Mouse (Mus musculus) adrenal gland, postnatal 14 days (tissue): ENCODE data around the gene Tes. TPM values are rescaled to one million over a fixed set of nuclear protein-coding genes. Genes with fewer than 3 reads are reported as not detected.
A peak's percentile ranks its signal among the peaks of the same experiment; 100 is the strongest.

Source experiments
- DNase-seq: peaks from one replicate; pipeline ENCODE4 v3.0.0; 2021; ENCODE audit warnings: mixed read lengths
- total RNA-seq: library from RNA; stranded (reverse); gene quantifications from 2 replicates; pipeline ENCODE4 v1.2.3, GENCODE M21; 2021

Gene Tes
- total RNA-seq, 1 experiment from 2014 or later, result 12.3 TPM

GRCm38 (mm10) chr6:17077720-17078119 is 12.8 kb downstream of the Tes start:
- no peak for DNase-seq

DNA sequence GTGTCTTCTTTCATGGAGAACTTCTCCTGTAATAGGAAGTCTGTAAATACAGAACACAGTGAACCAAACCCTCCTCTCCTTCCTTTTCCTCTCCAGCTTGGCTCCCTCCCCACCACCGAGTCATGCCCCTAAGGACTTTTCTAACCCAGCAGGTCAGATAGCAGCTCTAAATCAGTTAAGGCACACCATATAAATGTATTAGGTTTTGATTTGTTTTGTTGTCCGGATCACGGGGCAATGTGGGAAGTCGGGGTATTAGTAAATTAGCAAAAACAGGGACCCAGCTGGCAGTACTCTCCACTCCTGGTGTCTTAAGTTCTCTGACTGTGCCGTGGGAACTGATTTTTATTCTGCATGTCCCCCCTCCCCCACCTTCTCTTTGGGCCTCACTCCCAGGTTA is 14.4 kb downstream of the Tes start:
- DNase-seq, result no peak

DNA sequence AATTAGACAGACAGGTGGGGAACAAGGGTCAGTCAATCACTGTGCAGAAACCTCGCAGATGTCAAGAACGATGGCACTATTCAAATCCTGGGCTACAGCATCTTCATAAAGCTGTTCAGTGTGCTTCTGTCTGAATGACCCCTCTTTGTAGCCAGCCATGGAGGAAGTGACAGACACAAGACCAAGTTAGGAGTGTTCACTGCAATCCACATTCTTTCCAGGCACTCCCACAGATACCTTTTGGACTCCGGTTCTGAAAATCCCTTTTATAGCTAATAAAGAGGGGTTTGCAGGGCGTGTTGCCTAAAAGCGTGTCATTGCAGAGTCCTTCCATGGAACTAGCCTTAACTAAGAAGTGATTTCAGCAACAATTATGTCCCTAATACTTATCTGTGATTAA is 14.9 kb downstream of the Tes start:
- DNase-seq, result no peak

DNA sequence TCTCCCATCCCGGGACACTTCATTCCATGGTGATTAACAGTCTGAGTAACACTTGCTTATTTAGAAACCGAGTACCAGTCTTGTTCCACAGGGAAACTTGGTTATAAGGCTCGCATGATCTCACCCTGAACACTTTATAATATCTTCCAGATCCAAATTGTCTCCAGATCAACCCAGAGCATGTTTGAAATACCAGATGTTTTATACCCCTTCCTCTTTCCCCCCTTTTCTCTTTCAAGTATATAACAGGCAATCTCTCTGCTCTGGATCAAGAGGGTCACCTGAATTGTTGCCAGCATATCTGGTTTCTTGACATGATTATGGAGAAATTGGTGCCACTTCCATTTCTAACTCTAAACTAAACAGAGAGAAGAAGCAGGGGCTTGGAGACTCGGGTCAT is 17.3 kb downstream of the Tes start:
- DNase-seq, result no peak

DNA sequence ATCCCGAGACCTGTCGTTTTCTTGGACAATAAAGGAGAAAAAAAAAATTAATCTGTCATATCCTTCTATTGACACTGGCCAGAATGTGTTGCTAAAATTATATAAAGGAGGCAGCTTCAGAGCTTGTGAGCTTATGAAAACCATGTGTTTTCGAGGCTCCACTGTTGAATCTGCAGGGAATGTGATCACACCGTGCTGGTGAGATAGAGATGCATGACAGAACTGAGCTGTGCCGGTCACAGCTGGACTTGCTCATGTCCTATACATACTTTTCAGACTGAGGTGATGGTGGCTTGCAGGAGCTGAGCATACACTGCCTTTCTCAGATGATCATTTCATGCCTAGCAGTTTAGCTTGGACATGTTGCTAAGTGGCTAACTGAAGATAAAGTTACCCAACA is 17.9 kb downstream of the Tes start:
- DNase-seq, result no peak

DNA sequence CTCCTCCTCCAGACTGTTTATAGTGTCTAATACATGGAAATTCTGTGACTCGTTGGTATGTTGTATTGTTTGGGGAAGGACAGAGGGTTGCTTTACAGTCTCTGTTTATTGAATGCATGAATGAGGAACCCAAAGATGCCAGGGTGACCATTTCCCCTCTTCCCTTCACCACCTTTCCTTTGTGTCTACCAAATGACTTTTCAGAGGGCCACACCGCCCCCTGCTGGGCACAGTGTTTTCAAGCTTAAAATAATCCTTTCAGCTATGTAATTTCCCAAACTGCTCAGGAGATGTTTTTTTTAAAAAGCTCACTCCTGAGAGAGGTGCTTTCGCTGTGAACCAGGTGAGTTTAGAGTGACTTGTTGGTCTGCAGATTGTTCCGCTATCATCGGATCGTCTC is 22.5 kb downstream of the Tes start:
- peak; percentile 86 for DNase-seq

GRCm38 (mm10) chr6:17097301-17097700 is 32.4 kb downstream of the Tes start:
- DNase-seq, result no peak

DNA sequence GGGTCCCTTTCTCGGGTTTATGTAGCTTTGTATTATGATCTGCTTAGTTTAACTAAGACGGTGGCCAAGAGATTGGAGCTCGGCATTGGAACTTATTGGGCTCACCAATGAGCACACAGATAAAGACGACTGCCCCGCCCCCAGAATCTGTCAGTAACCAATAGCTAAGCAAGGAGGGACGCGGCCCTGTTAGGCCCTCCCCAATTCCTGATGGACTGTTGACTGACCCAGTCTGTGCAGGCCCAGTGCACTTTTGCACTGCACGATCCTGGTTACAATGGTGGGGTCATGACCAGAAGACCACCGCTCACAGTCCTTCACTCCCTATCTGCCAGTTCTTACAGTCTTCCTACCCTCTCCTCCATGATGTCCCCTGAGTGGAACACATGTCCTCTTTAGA is 33.6 kb downstream of the Tes start:
- DNase-seq, result no peak

- DNase-seq, result no peak
Measured at GRCm38 (mm10) chr6:17099477-17100130, 34.7 kb downstream of the Tes start.

DNA sequence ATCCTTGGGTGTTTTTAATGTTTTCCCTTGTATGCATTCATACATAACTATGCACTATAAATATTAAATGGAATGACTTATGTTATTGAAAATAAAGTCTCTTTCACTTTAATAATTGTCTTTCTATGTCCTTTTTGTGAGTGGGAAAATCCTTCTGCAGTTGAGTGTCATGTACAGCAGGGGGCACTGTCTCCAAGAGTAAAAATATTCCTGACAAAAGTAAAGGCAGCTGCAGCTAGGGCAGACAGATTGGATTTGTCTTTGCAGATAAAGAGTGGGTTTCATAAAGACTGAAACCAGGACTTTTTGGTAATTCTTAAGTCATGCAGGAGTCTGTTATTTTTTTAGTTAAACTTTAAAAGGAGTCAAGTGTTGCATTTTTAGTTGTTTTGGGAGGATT is 40.8 kb downstream of the Tes start:
- DNase-seq, result peak; percentile 53

DNA sequence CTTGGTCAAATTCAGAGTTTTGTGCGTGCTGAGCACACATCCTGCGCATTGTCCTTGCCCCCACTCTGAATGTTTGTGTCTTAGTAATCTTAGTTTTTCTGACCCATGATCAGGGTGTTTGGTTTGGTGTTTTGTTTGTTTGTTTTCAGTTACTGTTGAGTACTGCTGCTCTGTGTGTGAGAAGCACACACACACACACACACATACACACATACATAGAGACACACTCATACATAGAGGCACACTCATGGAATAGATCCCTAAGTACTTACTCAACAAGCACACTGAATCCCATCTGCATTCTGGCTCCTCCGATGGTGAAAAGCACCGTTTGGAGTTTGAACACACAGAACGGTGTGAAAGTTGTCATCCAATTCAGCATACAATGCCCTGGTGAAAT is 41.5 kb downstream of the Tes start:
- DNase-seq, result no peak

GRCm38 (mm10) chr6:17109204-17109603 is 44.3 kb downstream of the Tes start:
- DNase-seq, result no peak

GRCm38 (mm10) chr6:17110564-17111100 is 45.7 kb downstream of the Tes start:
- peak; percentile 26 for DNase-seq

GRCm38 (mm10) chr6:17112081-17112480 is 47.1 kb downstream of the Tes start:
- no peak for DNase-seq

GRCm38 (mm10) chr6:17112990-17113389 is 48.0 kb downstream of the Tes start:
- DNase-seq, result no peak

DNA sequence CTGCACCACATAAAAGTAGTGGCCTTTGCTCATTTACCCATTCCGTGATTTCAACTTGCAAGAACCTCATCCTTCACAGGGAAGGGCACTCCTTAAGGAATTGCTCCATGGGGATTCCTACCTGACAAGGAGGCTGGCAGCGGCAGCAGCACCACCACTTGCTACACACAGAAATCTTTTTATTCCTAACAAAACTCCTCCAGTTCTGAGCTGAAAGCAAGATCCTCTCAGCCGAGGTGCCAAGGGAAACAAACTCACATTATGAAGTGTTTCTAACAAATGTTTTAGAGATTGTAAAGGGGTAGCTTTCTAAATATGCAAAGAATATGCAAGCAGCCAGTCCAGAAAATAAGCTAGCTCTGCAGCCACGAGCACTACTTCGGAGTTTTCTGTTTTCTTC is 49.6 kb downstream of the Tes start:
- no peak for DNase-seq

GRCm38 (mm10) chr6:17115046-17115790 is 50.3 kb downstream of the Tes start:
- DNase-seq, result peak; percentile 14

DNA sequence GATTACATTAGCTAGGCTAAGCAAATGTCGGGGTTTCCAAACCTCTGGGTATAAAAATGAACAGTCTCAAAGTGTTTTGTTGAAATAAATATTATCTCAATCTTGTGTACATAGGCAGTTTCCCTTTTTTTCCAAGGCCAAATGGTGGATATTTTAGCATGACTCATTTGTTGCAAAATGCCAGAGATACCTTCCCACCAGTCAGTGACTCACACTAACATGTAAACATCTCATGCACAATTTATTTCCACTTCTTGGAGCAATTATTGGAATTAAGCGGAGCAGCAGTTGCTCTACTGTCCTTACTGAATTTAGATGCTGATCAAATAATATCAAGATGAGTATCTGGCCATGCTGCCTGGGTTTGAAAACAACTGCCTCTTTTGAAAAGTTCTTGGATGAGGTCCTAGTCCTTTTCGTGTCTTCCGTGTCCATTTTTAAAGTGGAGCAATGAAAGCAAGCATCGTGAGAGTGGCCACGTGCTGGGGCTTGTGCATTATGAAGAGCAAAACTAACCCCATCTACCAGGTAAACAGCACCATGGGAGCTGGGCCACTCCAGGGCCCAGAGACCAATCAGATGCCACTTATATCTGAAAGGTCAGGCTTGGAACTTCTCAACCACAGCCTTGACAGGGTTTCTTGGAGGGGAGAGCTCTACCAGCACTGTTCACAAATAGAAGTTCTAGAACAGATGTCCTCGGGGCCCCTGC is 54.7 kb downstream of the Tes start:
- no peak for DNase-seq

GRCm38 (mm10) chr6:17140021-17140420 is 75.1 kb downstream of the Tes start:
- no peak for DNase-seq

DNA sequence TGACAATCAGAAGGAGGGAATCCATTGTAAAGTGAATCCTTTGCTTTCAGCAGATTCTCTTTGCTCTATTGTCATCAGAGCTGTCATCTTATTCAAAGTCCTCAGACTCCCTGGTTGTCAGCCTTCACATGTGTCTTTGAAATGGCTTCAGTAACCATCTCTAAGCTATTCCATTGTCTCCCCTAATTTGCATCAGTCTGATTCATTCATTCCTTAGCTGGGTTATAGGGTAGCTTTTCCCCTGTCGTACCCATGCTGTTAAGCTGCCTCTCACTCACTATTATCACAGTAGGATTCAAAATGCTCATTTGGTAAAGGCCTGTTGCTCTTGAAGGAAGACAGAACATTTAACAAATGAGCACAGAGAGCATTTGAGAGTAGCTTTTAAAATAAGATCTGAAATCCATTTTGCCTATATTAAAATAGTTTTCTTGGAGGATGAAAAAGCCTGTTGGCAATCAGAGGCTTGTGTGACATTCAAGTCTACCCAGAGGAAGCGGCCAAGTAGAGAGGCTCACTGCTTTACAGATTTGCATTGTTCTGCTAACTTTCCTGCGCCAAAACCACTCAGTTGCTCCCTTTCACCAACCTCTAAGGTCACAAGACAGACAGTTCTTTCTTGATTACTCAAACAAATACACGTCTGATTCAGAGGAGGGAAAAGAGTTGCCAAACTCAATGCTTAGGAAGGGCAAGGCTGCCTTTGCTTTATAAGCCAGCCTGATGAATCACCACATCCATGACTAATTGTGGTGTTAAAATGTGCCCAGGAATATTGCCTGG is 77.8 kb downstream of the Tes start:
- DNase-seq, result peak; percentile 29

DNA sequence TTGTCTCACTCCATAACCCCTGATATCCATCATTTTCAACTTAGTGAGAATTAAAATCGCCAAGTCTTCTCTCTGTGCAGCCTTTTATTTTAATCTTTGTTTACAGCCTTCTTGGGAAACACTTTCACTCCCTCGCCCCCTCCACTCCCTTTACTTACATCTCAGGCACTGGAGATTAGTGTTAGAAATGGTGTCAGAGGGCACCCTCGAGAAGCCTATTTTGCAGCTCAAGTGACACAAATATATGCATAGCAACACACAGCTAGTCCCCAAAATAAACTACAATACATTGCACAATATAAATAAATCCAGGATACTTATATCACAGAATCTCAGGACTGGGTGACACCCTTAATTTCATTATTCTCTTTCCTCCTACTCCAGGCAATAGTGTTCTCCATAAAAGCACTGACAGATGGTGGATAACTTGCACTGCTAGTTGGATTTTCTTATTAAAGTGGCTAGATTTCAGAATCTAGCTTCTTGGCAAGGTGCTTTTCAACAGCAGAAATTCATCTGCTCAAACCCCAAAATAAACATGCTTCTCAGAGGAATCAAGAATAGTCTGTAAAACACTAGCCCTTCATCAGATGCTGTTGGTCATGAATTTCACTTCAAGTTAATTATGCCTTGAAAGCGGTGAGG is 86.2 kb downstream of the Tes start:
- DNase-seq, result no peak

DNA sequence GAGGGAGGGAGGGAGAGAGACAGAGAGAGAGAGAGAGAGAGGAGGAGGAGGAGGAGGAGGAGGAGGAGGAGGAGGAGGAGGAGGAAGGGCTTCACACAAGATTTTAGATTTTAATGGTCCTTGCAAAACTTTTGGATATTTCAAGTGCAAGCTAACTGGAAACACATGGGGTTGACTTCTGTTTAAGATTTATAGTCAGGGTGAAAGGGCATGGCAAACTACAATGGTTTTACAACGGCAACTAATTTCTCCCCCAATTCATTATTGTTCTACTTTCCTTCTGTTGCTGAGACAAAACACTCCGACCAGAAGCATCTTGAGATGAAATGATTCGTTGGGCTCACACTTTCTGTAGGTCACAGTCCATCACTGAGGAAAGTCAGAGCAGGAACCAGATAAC is 87.6 kb downstream of the Tes start:
- no peak for DNase-seq
